Mouse (Mus musculus) cerebellum, postnatal 25 days (tissue): ENCODE results near the gene Rhox1.
"Not testable (repeated sequence)": the region's sequence is repeated elsewhere in the genome, so short reads cannot be mapped to it uniquely, and the experiment has no call there.

Source experiments
- DNase-seq, 2 experiments: peaks; one replicate each; pipeline ENCODE4 v3.0.0; 2021; ENCODE audit warnings: mixed read lengths in 2 of 2

Rhox1 gene

GRCm38 (mm10) chrX:37222158-37222557 is at the start of gene Rhox1:
Gene Rhox1, minus strand, starts transcription at chrX:37222258.
- not testable (repeated sequence) for DNase-seq

GRCm38 (mm10) chrX:37265038-37265437 is 43.0 kb upstream of the Rhox1 start, which contains the start of gene Rhox4a:
Gene Rhox4a, plus strand, starts transcription at chrX:37265338.
- not testable (repeated sequence) for DNase-seq

- DNase-seq, result not testable (repeated sequence)
Observed at GRCm38 (mm10) chrX:37249619-37250018, 27.6 kb upstream of the Rhox1 start, which contains the start of gene Rhox3a. Gene Rhox3a, plus strand, starts transcription at chrX:37249919.

GRCm38 (mm10) chrX:37244676-37245075 is 22.6 kb upstream of the Rhox1 start, which contains the start of gene Rhox2a:
Gene Rhox2a, plus strand, starts transcription at chrX:37244976.
- DNase-seq, result not testable (repeated sequence)

GRCm38 (mm10) chrX:37210941-37211340 is 11.1 kb downstream of the Rhox1 start, which contains the start of gene Gm9:
Gene Gm9, minus strand, starts transcription at chrX:37211041.
- no peak for DNase-seq

GRCm38 (mm10) chrX:37198676-37199075 is 23.4 kb downstream of the Rhox1 start:
- no peak for DNase-seq

GRCm38 (mm10) chrX:37191744-37192379 is 30.2 kb downstream of the Rhox1 start:
- DNase-seq, result peak; percentile 13 to 15

- DNase-seq, result peak; percentile 92 to 94
Observed at GRCm38 (mm10) chrX:37191105-37191743, 30.8 kb downstream of the Rhox1 start, which contains the start of the genes Ndufa1 and Rnf113a1. Gene Ndufa1, minus strand, starts transcription at chrX:37191163. Gene Rnf113a1, plus strand, starts transcription at chrX:37191245.

- DNase-seq, result no peak
Observed at GRCm38 (mm10) chrX:37190755-37191104, 31.3 kb downstream of the Rhox1 start.

- peak; percentile 17 to 28 for DNase-seq
Observed at GRCm38 (mm10) chrX:37184401-37184800, 37.7 kb downstream of the Rhox1 start.

- DNase-seq, result no peak
Observed at GRCm38 (mm10) chrX:37168742-37169141, 53.3 kb downstream of the Rhox1 start, which contains the start of gene Akap14. Gene Akap14, minus strand, starts transcription at chrX:37168842.

GRCm38 (mm10) chrX:37167085-37167484 is 55.0 kb downstream of the Rhox1 start:
- DNase-seq, result peak; percentile 13 to 43
